Mouse (Mus musculus): ENCODE data around the gene Fermt2.

Gene Fermt2

DNA sequence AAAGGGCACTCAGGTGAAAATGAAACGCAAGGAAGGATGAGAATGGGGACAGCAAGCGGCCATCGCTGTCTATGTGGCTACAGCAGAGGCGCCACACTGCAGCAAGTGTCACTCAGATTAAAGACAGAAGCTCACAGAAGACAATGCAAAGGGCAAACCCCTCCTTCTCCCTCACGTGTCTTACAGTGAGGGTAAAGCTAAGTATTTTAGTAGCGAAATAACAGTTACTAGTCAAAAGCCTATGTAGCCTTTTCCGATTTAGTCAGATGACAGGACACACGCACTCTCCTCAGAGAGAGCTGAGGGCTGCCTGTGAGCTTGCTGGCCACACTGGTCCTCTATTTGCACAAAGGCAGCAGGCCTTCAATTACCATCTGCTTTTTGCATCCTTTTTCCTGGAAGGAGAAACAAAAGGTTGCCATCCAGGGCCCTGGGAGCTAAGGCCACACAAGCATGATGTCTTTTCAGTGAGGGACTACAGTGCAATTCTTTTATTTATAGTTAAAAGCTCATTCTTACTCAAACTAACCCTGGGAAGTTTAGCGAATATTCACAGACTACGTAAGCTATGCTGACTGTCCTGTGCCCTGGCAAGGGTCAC lies 66.9 kb downstream of the Fermt2 start:
- DNase-seq (ENCODE audit: low spot score), result no peak

DNA sequence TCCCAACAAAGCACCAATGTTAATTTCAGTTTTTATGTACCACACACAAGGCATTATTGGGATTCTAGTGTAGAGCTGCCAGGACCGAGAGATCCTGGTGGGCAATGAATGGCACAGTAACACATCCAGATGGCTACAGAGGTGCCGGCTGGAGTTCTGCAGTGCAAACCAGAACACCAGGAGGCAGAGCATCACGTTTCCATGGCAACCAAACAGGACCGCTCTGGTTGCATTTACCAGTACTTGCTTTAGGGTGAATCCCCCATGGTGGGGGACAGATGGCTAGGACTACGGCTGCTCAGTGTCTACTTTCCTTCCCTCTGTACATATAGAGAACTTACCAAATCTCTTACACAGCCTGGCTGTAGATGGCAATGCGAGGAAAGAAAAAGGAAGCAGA lies 67.5 kb downstream of the Fermt2 start:
- no peak for DNase-seq (ENCODE audit: low spot score)

DNA sequence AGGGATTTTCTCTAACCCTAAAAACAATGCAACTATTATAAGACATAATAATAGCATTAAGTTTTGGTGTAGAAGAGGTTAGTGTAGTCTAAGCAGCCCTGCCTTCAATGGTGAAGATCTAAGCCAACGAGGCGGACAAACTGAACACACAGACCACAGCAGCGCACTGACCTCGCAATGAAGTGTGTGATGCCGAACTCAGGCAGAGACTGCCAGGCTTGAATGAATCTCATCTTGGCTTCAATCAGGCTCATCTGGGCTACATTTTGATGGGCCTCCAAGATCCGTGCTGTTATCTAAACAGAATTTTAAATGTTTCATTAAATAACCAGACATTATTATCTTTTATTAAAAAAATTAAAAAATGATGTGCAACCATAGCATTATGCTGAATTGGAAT lies 68.0 kb downstream of the Fermt2 start:
- DNase-seq (ENCODE audit: low spot score), result no peak

DNA sequence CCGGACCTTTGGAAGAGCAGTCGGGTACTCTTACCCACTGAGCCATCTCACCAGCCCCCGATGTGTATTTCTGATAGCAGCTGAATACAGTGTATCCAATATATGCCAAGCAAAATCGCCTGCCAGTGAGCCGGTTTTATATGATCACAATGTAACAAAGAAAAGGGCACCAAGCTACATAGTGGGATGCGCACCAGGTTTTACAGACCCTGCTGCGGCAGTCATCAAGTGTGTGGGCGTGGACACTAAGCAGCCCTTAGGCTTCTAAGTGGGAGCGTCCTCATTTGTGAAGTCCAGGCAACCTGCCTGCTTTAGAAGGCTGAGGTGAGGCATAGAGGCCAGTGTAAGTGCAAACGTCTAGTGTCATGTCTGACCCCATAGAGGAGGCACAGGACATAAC lies 69.4 kb downstream of the Fermt2 start:
- no peak for DNase-seq (ENCODE audit: low spot score)

DNA sequence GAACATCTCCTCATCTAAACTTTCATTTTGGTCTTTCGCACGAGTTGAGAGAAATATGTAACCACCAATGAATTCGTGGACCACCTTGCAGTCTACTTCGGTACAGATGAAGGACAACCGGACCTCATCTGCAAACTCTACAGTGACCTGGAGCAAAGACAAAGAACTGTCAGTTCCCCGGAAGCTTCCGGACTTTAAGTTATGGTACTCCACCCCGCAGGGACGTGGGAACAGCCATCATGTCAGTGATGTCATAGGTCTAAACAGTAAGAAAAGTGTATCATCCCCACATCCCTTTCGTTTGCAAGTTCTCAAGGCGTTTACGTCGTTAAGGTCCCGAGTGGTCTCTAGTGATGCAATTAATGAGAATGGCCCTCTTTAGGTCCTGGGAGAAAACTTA lies 70.0 kb downstream of the Fermt2 start:
- DNase-seq (ENCODE audit: low spot score), result no peak

DNA sequence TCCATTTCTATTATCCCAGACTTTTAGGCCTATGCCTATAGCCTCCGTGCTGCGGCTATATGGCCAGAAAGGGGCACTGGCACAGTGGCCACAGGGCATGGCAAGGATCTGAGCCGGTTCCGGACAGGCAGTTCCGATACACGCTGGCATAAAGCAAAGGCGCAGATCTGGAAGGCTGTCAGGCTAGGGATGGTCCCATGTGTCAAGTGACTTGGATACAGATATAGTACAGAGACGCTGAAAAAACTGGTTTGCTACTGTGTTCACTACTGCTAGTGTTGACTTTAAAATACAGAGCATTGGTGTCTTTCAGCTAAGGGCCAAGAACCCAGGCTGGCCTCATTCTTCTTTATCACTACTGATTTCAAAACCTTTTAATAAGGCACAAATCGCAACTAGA lies 72.9 kb downstream of the Fermt2 start:
- DNase-seq (ENCODE audit: low spot score), result no peak

DNA sequence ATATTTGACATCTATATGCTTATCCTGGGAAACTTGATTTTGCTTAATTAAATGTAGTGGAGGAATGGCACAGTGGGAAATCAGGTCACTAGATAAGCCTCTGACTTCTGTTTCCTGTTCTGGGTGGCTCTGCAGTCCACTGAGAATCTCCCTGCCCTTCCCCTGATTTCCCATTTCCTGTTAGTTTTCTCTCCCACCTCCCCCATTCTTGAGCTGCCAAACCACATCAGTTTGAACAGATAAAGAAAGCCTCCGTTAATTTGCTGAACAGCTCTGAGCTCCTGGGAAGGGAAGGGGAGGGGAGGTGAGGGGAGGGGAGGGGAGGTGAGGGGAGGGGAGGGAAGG lies 73.4 kb downstream of the Fermt2 start:
- no peak for DNase-seq (ENCODE audit: low spot score)

DNA sequence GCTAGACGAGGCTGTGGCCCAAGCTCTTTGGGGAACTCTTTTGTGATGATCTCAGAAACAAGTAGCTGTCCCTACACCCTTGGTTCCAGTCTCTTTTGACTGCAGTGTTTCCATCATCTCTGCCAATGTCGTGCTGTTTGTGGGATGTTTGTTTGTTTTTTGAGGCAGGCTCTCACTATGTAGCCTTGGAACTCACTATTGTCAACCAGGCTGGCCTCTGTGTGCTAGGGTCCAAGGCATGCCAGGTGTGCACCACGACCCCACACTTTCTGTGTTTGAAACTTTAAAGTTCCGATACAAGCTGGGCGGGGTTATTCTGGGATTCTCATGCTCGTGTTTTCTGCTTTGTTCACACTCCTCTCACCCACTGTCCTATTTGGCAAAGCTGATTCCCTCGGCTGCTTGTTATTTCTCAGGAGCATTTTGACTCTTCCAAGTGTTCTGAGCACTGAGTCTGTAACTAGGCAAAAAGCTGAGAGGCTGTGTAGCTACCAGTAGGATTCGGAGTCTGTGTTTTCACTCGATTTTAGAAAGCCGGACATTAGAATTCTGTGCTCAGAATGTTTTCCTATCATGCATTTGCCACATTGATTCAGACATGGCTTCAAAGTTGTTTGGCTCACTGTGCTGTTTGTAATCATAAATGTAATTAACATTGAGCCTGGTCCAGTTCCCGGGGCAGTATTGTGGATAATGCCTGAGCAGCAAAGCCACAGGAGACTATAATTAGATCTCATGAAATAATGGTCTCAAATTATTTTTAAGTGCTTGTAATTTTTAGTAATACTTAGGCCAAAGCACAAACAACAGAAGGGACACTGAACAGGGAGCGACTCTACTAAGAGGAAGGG lies 74.0 kb downstream of the Fermt2 start:
- DNase-seq (ENCODE audit: low spot score), result no peak

DNA sequence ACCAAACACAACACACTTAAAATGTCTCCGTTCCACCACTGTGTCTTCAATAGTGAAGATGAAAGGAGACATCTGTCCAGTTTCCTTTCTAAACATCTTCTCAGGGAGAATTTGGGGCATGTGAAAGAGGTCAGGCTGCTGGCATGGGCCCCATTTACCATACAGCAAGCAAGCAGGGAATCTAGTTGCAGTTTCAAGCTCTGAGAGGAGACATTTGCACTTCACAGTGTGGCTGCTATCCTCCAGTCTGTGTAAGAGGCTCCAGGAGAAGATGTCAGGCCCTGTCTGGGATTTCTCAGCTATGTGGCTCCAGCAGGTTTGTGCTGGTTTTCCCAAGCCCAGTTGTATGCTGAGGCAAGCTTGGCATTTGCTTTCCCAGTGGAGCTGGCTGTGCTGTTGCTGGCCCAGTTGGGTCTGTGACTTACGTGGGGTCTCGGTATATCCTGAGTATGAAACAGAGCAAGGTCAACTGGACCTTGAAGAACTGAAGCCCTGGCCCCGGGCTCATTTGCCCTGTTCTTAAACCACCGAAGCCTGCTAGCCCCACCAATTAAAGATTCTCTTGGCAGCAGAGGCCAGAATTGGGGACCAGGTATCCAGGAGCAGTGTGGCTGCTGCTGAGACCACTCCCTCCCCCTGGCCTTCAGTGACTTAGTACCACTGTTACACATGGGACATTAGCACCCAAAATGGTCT lies 76.2 kb downstream of the Fermt2 start:
- no peak for DNase-seq (ENCODE audit: low spot score)

DNA sequence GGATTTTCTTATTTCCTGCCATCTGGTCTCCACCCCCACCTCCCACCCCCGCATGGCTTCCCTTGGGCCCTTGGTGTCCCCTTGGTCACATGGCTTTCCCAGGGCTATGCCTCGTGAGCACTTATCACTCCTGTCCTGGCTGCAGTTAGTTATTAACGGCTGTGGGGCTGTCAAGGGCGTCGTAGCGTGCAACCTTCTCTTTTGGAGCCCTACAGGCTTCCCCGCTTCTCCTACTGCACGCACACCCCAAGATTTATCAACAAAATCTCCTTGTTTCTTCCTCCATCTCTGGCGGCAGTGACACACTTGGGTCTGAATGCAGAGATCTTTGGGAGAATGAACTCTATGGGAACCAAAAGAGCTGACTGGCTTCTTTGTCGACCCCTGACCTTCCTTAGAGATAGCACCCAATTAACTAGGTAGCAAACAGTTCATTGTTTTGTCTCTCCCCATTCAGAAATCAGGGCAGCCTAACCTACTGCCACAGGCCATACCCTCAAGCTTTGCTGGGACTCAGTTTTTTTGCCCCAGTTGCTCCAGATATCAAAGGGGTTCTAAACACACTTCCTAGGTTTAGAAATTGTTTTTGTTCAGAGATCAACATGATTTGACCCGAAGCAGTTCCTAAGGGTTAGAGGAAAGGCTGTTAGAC lies 76.9 kb downstream of the Fermt2 start:
- DNase-seq (ENCODE audit: low spot score), result no peak

DNA sequence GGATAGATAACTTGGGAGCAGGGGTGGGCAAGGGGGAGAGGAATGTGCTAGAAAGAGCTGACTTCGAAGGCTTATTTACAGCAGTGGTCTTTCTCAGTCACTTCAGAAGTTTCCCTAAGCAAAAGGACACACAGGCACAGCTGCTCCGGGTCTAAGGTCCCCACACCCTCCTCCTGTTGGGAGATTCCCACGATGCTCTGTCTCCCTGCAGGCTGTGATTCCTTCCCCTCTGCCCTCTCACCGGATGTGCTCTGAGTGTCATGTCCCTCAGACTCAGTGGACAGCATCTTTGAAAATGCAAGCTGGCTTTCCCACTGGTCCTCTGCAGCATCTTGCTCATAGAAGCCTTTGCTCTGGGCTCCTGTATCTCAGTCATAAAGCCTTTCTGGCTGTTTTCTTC lies 77.8 kb downstream of the Fermt2 start:
- no peak for DNase-seq (ENCODE audit: low spot score)

DNA sequence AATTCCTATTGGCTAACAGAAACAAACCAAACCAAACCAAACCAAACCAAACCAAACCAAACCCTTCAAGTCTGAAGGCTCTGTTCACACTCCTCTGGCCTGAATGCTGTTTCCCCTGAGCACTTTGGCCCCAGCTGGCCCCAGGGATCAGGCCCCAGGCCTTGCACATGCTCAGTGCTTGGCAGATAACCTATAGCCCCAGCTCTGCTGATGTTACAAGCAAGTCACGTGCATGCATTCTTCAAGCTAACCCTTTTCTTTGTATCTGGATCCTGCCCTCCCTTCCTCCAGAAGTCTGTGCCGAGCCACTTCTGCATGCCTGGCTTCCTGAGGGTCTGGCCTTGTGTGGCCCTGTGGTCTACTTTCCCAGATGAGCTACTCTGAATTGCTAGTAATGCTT lies 78.8 kb downstream of the Fermt2 start:
- DNase-seq (ENCODE audit: low spot score), result no peak

DNA sequence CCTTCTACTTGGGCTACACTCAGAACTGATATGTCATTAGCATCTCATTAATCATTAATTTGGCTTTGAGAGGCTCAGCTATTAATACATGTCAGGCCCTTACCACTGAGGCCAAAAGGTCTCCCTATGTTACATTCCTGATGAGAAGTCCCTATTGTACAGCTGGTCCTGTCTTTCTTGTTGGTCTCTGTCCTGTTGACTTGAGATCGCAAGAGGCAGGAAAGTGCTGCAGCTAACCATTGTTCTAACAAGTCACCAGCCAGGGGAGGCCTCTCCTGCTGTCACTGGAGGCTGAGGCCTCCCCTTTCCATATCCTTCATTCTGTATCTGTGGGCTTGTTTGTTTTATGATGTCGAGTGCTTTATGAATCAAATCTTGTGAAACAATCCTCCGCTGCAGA lies 83.1 kb downstream of the Fermt2 start:
- no peak for DNase-seq (ENCODE audit: low spot score)

DNA sequence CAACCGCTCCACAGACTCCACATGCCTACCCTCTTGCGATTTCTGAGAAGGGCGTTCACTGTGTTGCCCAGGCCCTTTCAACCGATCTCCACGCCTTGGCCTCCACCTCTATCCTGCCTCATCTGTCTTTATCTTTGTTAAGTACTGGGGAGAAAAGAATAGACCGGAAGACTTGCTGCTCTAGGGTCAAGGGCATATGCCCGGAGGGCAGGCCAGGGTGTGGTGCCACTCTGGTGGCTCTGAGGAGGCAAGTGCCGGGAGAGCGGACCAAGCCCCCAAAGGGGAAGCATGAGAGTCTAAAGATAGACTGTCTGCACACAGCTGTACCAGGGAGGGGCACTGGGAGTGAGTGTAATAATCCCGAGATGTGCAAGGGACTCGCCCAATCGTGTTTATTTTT lies 84.5 kb downstream of the Fermt2 start:
- DNase-seq (ENCODE audit: low spot score), result no peak

DNA sequence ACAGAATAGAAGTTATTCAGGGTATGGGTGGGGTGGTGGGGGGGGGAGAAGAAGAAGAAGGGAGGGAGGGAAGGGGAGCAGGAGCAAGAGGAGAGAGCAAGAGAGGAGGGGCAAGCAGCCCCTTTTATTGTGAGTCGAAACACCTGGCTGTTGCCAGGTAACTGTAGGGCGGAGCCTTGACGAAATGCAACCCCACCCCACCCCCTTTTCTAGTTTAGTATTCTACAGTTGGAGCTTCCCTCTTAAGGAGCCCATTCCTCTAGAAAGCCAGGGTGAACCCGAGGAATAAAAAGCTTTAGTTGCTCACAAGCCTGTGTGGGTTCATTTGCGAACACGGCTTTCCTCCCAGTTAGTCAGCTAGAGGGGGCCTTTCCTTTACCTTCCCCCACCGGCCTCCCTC lies 85.0 kb downstream of the Fermt2 start:
- DNase-seq (ENCODE audit: low spot score), result no peak

DNA sequence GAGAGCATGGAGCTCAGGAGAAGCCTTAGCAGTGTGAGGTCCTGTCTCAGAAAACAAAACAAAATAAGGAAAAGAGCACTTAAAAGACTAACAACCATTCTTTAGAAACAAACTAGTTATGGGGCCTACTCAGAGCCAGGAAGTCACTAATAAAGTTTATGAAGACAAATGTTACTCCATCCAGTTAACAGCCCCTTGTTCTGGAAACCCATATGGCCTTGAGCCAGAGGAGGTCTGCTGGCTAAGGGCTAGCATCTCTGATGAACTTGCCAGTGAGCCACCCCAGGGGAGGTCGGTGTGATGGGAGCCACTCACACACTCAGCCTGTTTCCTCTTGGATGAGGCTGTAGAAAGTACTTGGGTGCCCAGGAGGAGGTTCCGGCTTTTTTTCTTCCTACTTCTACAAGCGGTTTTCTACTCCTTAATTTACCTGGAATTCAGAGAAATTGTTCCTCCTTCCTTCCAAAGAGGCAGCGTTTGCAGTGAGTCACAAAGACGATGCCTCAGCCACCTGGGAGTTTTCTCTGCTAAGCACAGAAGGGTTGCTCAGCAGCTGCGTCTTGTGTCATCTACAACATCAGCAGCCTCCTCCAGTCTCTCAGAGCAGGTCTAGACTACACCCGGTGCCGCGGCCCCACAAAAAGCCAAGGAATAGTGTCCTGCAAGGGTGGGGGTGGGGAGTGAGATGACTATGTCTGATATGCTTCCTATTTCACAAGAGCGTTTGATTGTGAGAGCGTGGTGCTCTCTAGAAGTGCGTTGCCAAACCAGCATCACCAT lies 86.9 kb downstream of the Fermt2 start:
- no peak for DNase-seq (ENCODE audit: low spot score)

DNA sequence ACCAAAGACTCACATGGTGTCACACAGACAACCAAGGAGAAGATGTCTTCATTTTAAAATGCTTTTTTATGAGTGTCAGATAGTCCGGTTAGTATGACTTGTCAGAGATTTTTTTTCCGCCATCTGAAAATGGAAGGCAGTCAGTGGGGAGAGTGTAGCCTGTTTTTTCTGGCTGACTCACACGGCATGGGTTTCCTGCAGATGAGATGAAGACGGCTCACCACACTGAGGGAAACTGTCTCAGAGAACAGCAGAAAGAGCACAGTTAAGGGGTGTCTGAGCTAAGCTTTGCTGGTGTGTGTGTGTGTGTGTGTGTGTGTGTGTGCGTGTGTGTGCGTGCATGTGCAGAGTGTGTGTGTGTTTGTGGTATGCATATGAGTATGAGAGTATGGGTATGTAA lies 88.6 kb downstream of the Fermt2 start:
- DNase-seq (ENCODE audit: low spot score), result no peak

DNA sequence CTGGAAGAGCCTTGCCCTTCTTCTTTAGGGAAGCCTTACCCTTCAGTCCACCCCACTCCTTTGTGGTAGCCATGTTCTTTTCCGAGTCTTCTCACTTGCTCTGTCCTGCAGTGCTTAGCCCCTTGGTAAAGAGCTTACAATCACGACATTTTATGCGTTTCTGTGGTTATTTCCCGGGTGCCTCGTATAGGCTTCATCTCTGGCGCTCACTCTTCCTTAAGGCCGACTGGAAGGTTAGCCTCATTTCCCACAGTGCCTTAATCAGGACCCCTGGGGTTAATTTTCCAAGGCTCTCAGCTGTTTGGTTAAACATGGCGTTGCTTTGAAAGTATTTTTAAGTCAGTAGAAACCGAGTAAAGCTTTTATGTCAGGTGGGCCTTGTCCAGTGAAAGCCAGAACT lies 90.5 kb downstream of the Fermt2 start:
- DNase-seq (ENCODE audit: low spot score), result no peak

DNA sequence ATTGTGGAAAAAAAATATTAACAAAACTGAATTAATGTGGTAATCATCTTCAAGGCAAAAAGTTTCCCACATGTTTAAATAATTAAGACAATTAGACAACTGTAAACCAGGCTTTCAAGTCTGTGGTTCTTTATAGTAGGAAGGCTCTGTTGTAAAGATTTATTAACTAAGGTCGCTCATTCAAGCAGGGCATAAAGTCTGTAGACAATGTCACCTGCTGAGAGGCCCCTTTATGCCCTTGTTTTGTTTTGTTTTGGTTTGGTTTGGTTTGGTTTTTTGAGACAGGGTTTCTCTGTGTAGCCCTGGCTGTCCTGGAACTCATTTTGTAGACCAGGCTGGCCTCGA lies 91.0 kb downstream of the Fermt2 start:
- DNase-seq (ENCODE audit: low spot score), result no peak

DNA sequence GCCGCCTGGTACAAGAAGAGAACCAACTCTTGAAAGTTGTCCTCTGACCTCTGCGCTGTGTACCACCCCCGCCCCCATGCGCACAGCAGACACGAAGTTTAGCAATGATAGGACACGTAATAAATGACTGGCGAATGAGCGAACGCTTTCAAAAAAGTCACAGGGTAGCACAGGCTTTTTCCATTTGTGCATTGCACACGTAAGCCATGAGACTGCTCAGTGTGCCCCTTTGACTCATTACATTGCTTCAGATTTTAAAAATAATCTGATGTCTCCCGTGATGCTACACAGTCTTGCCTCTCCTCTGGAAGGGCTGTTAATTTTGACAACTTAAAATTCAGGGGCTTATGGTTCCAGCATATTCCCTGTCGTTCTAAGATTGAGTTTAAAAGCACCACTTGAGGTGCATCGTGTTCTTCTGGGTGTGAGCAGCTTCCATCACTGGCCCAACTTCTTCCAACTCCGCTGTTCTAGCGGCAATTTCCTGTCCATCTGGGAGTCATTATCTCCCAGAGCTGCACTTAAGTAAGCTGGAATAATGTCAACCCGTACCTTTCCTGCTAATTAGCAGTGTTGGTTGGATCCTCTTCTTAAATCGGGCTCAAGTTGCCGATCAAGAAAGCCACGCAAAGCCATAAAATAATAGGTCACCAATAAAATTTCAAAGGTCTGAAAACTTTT lies 91.5 kb downstream of the Fermt2 start:
- no peak for DNase-seq (ENCODE audit: low spot score)

DNA sequence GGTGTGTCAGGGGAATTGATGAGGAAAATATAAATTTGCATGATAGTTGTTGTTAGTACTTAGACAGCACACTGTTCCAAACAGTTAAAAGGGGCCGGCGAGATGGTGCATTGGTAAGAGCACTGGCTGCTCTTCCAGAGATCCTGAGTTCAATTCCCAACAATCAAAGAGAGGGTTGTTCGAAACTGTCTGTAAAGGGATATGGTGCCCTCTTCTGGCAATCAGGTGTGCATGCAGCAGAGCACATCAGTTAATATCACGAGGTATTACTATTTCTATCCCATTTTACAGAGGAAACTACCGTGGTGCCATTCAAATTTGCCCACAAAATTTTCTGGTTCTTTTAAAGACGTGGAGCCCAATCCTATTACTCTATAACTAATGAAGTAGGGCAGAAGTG lies 95.7 kb downstream of the Fermt2 start:
- DNase-seq (ENCODE audit: low spot score), result no peak

DNA sequence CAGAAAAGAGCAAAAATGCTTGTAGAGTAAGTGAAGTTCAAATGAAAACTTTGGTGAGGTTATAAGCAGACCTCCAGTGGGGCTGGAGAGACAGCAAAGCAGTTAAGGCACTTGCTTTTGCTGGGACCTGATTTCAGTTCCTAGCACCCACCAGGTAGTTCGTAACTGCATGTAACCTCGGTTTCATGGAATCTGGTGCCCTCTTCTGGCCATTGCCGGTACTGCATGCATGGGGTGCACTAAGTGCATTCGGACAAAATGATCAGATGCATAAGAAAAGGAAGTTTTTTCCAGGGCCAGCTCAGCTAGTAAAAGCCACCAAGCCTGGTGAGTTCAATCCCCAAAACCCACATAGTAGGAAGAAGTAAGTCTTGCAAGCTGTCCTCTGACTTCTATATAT lies 97.9 kb downstream of the Fermt2 start:
- no peak for DNase-seq (ENCODE audit: low spot score)
